Mouse (Mus musculus): ENCODE measurements at regions not wholly inside any gene's neighbourhood (a gene's known extent, or its start where the extent isn't known, plus 50 kb on each side); places are given as distances from the start of the nearest gene placed in this dataset.

GRCm38 (mm10) chr19:15516566-15517305 is 430.4 kb downstream of the Psat1 start:
- TF ChIP-seq CTCF (IDR thresholded peaks at IDR 0.05; ENCODE audit: low read depth, low read length): no peak
- TF ChIP-seq POLR2A (IDR thresholded peaks at IDR 0.05; ENCODE audit: borderline replicate concordance, low read depth, low read length): no peak
